Mouse (Mus musculus) forebrain, embryonic 16.5 days (tissue): ENCODE measurements around the gene Them4. TPM values are rescaled to one million over a fixed set of nuclear protein-coding genes. Genes with fewer than 3 reads are reported as not detected.

Source experiments
- ATAC-seq: fragments of 200-750 bp; cut with Nextera tagmentation; 2 replicates; pipeline ENCODE4 v1.8.0; 2017; ENCODE audit warnings: mild to moderate bottlenecking, moderate library complexity
- H3K27ac ChIP-seq: fragments of 300-500 bp; sonication (generic); 2 replicates; pipeline ENCODE4 v1.5.1; 2014; ENCODE audit warnings: low read length, control low read depth
- H3K27me3 ChIP-seq: fragments of 300-500 bp; sonication (generic); replicated peaks from 2 replicates; pipeline ENCODE4 v1.6.1; 2014; ENCODE audit warnings: low read length; ENCODE audit not compliant: control insufficient read depth, insufficient read depth
- H3K36me3 ChIP-seq: fragments of 300-500 bp; sonication (generic); 2 replicates; pipeline ENCODE4 v1.6.1; 2014; ENCODE audit not compliant: control insufficient read depth, insufficient read depth
- H3K4me1 ChIP-seq: fragments of 300-500 bp; sonication (generic); replicated peaks from 2 replicates; pipeline ENCODE4 v1.6.1; 2014; ENCODE audit warnings: low read length; ENCODE audit not compliant: control insufficient read depth, insufficient read depth
- H3K4me2 ChIP-seq: fragments of 300-500 bp; sonication (generic); 2 replicates; pipeline ENCODE4 v1.6.1; 2014; ENCODE audit warnings: mild to moderate bottlenecking, low read length, control low read depth
- H3K4me3 ChIP-seq: fragments of 300-500 bp; sonication (generic); replicated peaks from 2 replicates; pipeline ENCODE4 v1.5.1; 2014; ENCODE audit warnings: mild to moderate bottlenecking, low read length, control low read depth
- H3K9ac ChIP-seq: fragments of 300-500 bp; sonication (generic); replicated peaks from 2 replicates; pipeline ENCODE4 v1.6.1; 2014; ENCODE audit warnings: low read depth, low read length, control low read depth
- H3K9me3 ChIP-seq: fragments of 300-500 bp; sonication (generic); 2 replicates; pipeline ENCODE4 v1.6.1; 2016; ENCODE audit warnings: low read length; ENCODE audit not compliant: control insufficient read depth
- WGBS: fragments of 180-500 bp; shearing (Covaris S2); extraction: QIAGEN DNeasy Blood & Tissue Kit; methylation state at CpG from one replicate; pipeline ENCODE4 v1.1.7; 2014; 5-methylcytosine and 5-hydroxymethylcytosine counted together
- polyA plus RNA-seq: library from polyadenylated mRNA; unstranded; fragments of >200 nt; fragmentation: Nextera tagmentation; extraction: Ambion mirVana; gene quantifications from 2 replicates; pipeline ENCODE4 v1.2.1, GENCODE M21; 2015

The Them4 gene
- polyA plus RNA-seq, 1 experiment from 2014 or later = 41.4 TPM

GRCm38 (mm10) chr3:94373090-94373489 is 63.2 kb downstream of the Them4 start:
- Histone ChIP-seq H3K27ac (no peak overlapping the region), H3K36me3 (no peaks in the 10 kb centered on the region), H3K27me3 (no peaks in the 10 kb centered on the region), H3K9ac (0 out of 2 replicates have a peak overlapping the region, but pooled peaks have one; percentile 35), H3K9me3 (no peaks in the 10 kb centered on the region), H3K4me1 (peaks cover 19% of the 10 kb centered on the region), H3K4me3 (no peak overlapping the region), H3K4me2 (peak overlapping the region; percentile 12)
- 1% methylated on average over 10 of the region's 10 CpGs for WGBS
- peak; percentile 34 for ATAC-seq

GRCm38 (mm10) chr3:94373597-94374011 is 63.7 kb downstream of the Them4 start:
- peak overlapping the region; percentile 12 for H3K4me2 ChIP-seq
- H3K4me3 ChIP-seq = no peak overlapping the region
- WGBS = 0% methylated on average over 5 of the region's 5 CpGs
- H3K4me1 ChIP-seq = peaks cover 19% of the 10 kb centered on the region
- H3K27me3 ChIP-seq = no peaks in the 10 kb centered on the region
- H3K27ac ChIP-seq = no peak overlapping the region
- peak; percentile 37 for ATAC-seq
- H3K36me3 ChIP-seq = no peaks in the 10 kb centered on the region
- no peak overlapping the region for H3K9ac ChIP-seq
- no peaks in the 10 kb centered on the region for H3K9me3 ChIP-seq

- Histone ChIP-seq H3K27ac (no peak overlapping the region), H3K4me1 (peaks cover 19% of the 10 kb centered on the region), H3K9ac (no peak overlapping the region), H3K4me3 (no peak overlapping the region), H3K36me3 (no peaks in the 10 kb centered on the region), H3K9me3 (no peaks in the 10 kb centered on the region), H3K4me2 (no peak overlapping the region), H3K27me3 (no peaks in the 10 kb centered on the region)
- ATAC-seq = no peak
These were observed 64.7 kb downstream of the Them4 start for GRCm38 (mm10) chr3:94374636-94375035.

GRCm38 (mm10) chr3:94375146-94375545 is 65.3 kb downstream of the Them4 start:
- no peak overlapping the region for H3K4me3 ChIP-seq
- ATAC-seq = no peak
- no peaks in the 10 kb centered on the region for H3K27me3 ChIP-seq
- no peak overlapping the region for H3K9ac ChIP-seq
- peaks cover 19% of the 10 kb centered on the region for H3K4me1 ChIP-seq
- no peaks in the 10 kb centered on the region for H3K9me3 ChIP-seq
- no peaks in the 10 kb centered on the region for H3K36me3 ChIP-seq
- no peak overlapping the region for H3K4me2 ChIP-seq
- WGBS = 88% methylated on average over 2 of the region's 2 CpGs
- no peak overlapping the region for H3K27ac ChIP-seq

GRCm38 (mm10) chr3:94375861-94376260 is 66.0 kb downstream of the Them4 start:
- Histone ChIP-seq H3K9me3 (no peaks in the 10 kb centered on the region), H3K27ac (no peak overlapping the region), H3K4me1 (peaks cover 19% of the 10 kb centered on the region), H3K4me2 (no peak overlapping the region), H3K36me3 (no peaks in the 10 kb centered on the region), H3K9ac (no peak overlapping the region), H3K27me3 (no peaks in the 10 kb centered on the region), H3K4me3 (no peak overlapping the region)
- WGBS = 59% methylated on average over 5 of the region's 5 CpGs
- ATAC-seq = no peak

GRCm38 (mm10) chr3:94377028-94377923 is 67.4 kb downstream of the Them4 start:
- Histone ChIP-seq H3K4me2 (no peak overlapping the region), H3K4me3 (no peak overlapping the region), H3K9me3 (no peaks in the 10 kb centered on the region), H3K27me3 (no peaks in the 10 kb centered on the region), H3K27ac (no peak overlapping the region), H3K4me1 (peaks cover 13% of the 10 kb centered on the region), H3K9ac (no peak overlapping the region), H3K36me3 (no peaks in the 10 kb centered on the region)
- WGBS = 28% methylated on average over 13 of the region's 13 CpGs
- no peak for ATAC-seq

- Histone ChIP-seq H3K27ac (no peak overlapping the region), H3K4me2 (no peak overlapping the region), H3K9ac (no peak overlapping the region), H3K27me3 (no peaks in the 10 kb centered on the region), H3K9me3 (no peaks in the 10 kb centered on the region), H3K4me3 (no peak overlapping the region), H3K36me3 (no peaks in the 10 kb centered on the region), H3K4me1 (no peaks in the 10 kb centered on the region)
- ATAC-seq = no peak
- 20% methylated on average over 9 of the region's 9 CpGs for WGBS
These were observed 70.1 kb downstream of the Them4 start for GRCm38 (mm10) chr3:94379831-94380510.

Other genes starting within 250 kb of the Them4 start
- not detected in 2 replicates for gene Gm10697, start 237.4 kb upstream of the Them4 start, polyA plus RNA-seq
- not detected in 2 replicates for gene Gm10696, start 131.9 kb upstream of the Them4 start, polyA plus RNA-seq
- not detected in 2 replicates for gene Gm5286, start 113.4 kb upstream of the Them4 start, polyA plus RNA-seq
- not detected in 2 replicates for gene Gm4778, start 46.1 kb upstream of the Them4 start, polyA plus RNA-seq
- gene Them5, start 32.0 kb downstream of the Them4 start, polyA plus RNA-seq = 0.33 and 0.65 TPM in 2 replicates
- 1.1 and 1.3 TPM in 2 replicates for gene C2cd4d, start 52.3 kb downstream of the Them4 start, polyA plus RNA-seq
- gene Rorc, start 62.7 kb downstream of the Them4 start, polyA plus RNA-seq = 0.37 and 0.54 TPM in 2 replicates
- gene Lingo4, start 88.4 kb downstream of the Them4 start, polyA plus RNA-seq = 1.1 and 1.2 TPM in 2 replicates
- gene Tdrkh, start 103.2 kb downstream of the Them4 start, polyA plus RNA-seq = 67.0 and 75.3 TPM in 2 replicates
- gene Mrpl9, start 133.2 kb downstream of the Them4 start, polyA plus RNA-seq = 58.8 and 62.1 TPM in 2 replicates
- 0.56 and 2.2 TPM in 2 replicates for gene Oaz3, start 133.8 kb downstream of the Them4 start, polyA plus RNA-seq
- 295 and 358 TPM in 2 replicates for gene Celf3, start 168.2 kb downstream of the Them4 start, polyA plus RNA-seq
- gene Riiad1, start 170.3 kb downstream of the Them4 start, polyA plus RNA-seq = 10.6 and 11.7 TPM in 2 replicates